Mouse (Mus musculus): ENCODE results near the gene Mb21d2.

Mb21d2 gene

DNA sequence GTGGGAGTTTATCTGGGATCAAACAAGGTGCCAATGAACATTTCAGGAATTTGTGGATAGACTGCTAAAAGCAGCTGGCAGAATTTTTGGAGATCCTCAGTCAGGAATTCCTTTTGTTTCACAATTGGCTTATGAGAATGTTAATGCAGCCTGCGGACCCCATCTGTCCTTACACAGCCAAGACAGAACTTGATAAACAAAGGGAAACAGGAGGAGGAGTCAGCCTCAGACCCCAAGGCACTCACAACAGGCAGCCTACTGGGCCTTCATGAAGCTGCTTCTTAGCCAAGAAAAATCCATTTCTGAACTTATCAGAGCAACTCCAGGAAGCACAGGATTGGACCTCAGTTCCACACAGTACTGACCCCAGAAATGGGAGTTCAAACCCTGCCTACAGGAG is 120.4 kb downstream of the Mb21d2 start:
- DNase-seq (ENCODE audit: inconsistent age in 2 of 2, low spot score in 1 of 2) = no peak

DNA sequence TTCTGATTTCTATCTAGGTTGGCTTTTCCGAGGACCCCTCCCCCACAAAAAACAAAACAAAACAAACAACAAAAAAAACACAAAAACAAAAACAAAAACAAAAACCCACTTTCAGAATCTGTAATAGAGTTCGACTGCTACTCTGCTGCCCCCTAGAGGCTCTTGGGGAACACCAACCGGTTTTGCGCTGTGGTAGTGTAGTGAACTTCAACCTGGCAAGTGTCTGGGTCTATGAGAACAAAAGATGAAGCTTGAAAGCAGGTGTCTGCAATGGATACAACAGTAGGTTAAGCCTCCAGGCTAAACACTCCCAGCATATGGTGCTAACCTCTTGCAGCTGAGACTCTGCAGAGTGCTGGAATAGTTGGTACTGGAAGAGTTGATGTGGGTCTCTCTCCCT is 136.4 kb downstream of the Mb21d2 start:
- peak in 1 of 2 experiments; percentile 54 for DNase-seq (ENCODE audit: inconsistent age in 2 of 2, low spot score in 1 of 2)

All from adrenal gland, adult (tissue).